Mouse (Mus musculus): ENCODE data around the gene Ankle2.

The Ankle2 gene

GRCm38 (mm10) chr5:110230780-110231461 lies at the start of gene Ankle2:
Gene Ankle2, plus strand, starts transcription at chr5:110231004.
- DNase-seq (ENCODE audit: inconsistent ontology term): peak; percentile 96

- peak; percentile 41 for DNase-seq (ENCODE audit: inconsistent ontology term)
Observed at GRCm38 (mm10) chr5:110181716-110182115, 49.1 kb upstream of the Ankle2 start.

- no peak for DNase-seq (ENCODE audit: inconsistent ontology term)
Observed at GRCm38 (mm10) chr5:110203164-110203895, 27.5 kb upstream of the Ankle2 start.

- no peak for DNase-seq (ENCODE audit: inconsistent ontology term)
Observed at GRCm38 (mm10) chr5:110204777-110205176, 26.0 kb upstream of the Ankle2 start.

GRCm38 (mm10) chr5:110211312-110211711 lies 19.5 kb upstream of the Ankle2 start:
- DNase-seq (ENCODE audit: inconsistent ontology term): no peak

GRCm38 (mm10) chr5:110216780-110217179 lies 14.0 kb upstream of the Ankle2 start:
- DNase-seq (ENCODE audit: inconsistent ontology term): no peak

GRCm38 (mm10) chr5:110220331-110220730 lies 10.5 kb upstream of the Ankle2 start:
- no peak for DNase-seq (ENCODE audit: inconsistent ontology term)

GRCm38 (mm10) chr5:110222757-110223156 lies 8.0 kb upstream of the Ankle2 start:
- DNase-seq (ENCODE audit: inconsistent ontology term): no peak

- DNase-seq (ENCODE audit: inconsistent ontology term): no peak
Observed at GRCm38 (mm10) chr5:110225056-110225455, 5.7 kb upstream of the Ankle2 start.

- no peak for DNase-seq (ENCODE audit: inconsistent ontology term)
Observed at GRCm38 (mm10) chr5:110227336-110227883, 3.4 kb upstream of the Ankle2 start.

- no peak for DNase-seq (ENCODE audit: inconsistent ontology term)
Observed at GRCm38 (mm10) chr5:110230401-110230779, 414 bp upstream of the Ankle2 start.

GRCm38 (mm10) chr5:110231638-110232037 lies 834 bp downstream of the Ankle2 start:
- peak; percentile 30 for DNase-seq (ENCODE audit: inconsistent ontology term)

- no peak for DNase-seq (ENCODE audit: inconsistent ontology term)
Observed at GRCm38 (mm10) chr5:110232346-110232745, 1.5 kb downstream of the Ankle2 start.

- DNase-seq (ENCODE audit: inconsistent ontology term): no peak
Observed at GRCm38 (mm10) chr5:110244091-110244490, 13.3 kb downstream of the Ankle2 start.

- DNase-seq (ENCODE audit: inconsistent ontology term): no peak
Observed at GRCm38 (mm10) chr5:110266941-110267340, 36.1 kb downstream of the Ankle2 start.

- peak; percentile 93 for DNase-seq (ENCODE audit: inconsistent ontology term)
Observed at GRCm38 (mm10) chr5:110269141-110270101, 38.6 kb downstream of the Ankle2 start, which contains the start of gene Pgam5. Gene Pgam5, minus strand, starts transcription at chr5:110269913.

GRCm38 (mm10) chr5:110270242-110270641 lies 39.4 kb downstream of the Ankle2 start:
- no peak for DNase-seq (ENCODE audit: inconsistent ontology term)

- no peak for DNase-seq (ENCODE audit: inconsistent ontology term)
Observed at GRCm38 (mm10) chr5:110274147-110274546, 43.3 kb downstream of the Ankle2 start.

GRCm38 (mm10) chr5:110274846-110275245 lies 44.0 kb downstream of the Ankle2 start:
- DNase-seq (ENCODE audit: inconsistent ontology term): peak; percentile 24

- no peak for DNase-seq (ENCODE audit: inconsistent ontology term)
Observed at GRCm38 (mm10) chr5:110276391-110276790, 45.6 kb downstream of the Ankle2 start.

GRCm38 (mm10) chr5:110276910-110277309 lies 46.1 kb downstream of the Ankle2 start:
- DNase-seq (ENCODE audit: inconsistent ontology term): no peak

GRCm38 (mm10) chr5:110281984-110282383 lies 51.2 kb downstream of the Ankle2 start:
- DNase-seq (ENCODE audit: inconsistent ontology term): no peak
